Mouse (Mus musculus) macrophage (primary cell): ENCODE measurements around the gene Add3. TPM values are rescaled to one million over a fixed set of nuclear protein-coding genes. Genes with fewer than 3 reads are reported as not detected.
A peak's percentile ranks its signal among the peaks of the same experiment; 100 is the strongest.

Source experiments
- H3K27ac ChIP-seq: fragments of 350-480 bp; formaldehyde crosslinking; 2 replicates; pipeline ENCODE4 v1.9.0; 2021
- H3K36me3 ChIP-seq: fragments of 350-480 bp; formaldehyde crosslinking; 2 replicates; pipeline ENCODE4 v1.9.0; 2021; ENCODE audit errors: inconsistent target
- H3K4me3 ChIP-seq: fragments of 350-480 bp; formaldehyde crosslinking; 2 replicates; pipeline ENCODE4 v1.9.0; 2021; ENCODE audit errors: inconsistent target
- H3K79me2 ChIP-seq: fragments of 350-480 bp; formaldehyde crosslinking; 2 replicates; pipeline ENCODE4 v1.9.0; 2021; ENCODE audit errors: inconsistent target
- WGBS: methylation state at CpG from one replicate; pipeline ENCODE4 v1.1.7; 2026; ENCODE audit warnings: inconsistent platforms; ENCODE audit not compliant: missing documents; 5-methylcytosine and 5-hydroxymethylcytosine counted together
- polyA plus RNA-seq: library from polyadenylated mRNA; stranded (reverse); fragments of 250-400 nt; gene quantifications from 3 replicates; pipeline ENCODE4 v1.2.4, GENCODE M21; 2018; ENCODE audit warnings: inconsistent platforms

Gene Add3
- polyA plus RNA-seq, 1 experiment from 2014 or later, result 7.4 TPM

DNA sequence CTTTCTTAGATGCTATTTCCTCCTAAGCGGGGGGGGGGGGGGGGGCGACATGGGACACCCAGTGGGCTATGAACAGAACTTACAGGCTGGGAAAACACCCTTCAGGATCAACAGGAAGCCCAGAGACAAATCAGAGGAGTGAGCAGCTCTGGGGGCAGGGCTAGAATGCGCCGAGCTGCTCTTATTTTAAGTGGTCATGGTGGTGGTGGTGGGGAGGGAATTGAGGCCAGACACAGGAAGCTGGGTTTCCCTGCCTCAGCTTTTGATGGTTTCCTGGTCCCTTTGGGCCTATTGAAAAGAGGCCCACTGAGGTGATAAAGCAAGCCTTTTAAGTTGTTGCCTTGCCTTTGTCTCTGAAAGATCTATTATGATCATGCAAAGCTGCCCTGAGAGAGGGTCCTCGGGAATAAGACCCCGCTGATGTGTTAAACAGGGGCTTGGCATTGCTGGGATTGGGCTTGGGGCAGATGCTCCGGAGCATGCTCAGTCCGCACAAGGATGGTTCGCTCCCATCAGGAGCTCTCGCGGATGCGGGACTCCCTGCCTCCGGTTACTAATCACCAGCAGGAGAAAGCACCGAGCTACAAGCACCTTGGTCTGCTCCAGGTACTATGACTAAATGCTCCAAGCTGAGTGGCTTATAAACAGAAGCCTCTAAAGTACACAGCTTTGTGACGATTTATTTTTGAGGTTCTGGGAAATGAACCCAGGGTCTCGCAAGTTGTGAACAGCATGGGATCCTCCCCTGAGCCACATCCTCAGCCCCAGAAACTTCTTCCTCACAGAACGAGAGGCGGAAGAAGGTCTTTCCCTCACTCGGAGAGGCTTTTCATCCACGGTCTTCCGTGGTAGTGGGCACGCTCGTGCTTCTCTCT lies 123.9 kb downstream of the Add3 start:
- no peak overlapping the region for H3K27ac ChIP-seq
- WGBS, result 34% methylated on average over 21 of the region's 23 CpGs
- no peak overlapping the region for H3K4me3 ChIP-seq
- no peaks in the 10 kb centered on the region for H3K36me3 ChIP-seq
- no peaks in the 10 kb centered on the region for H3K79me2 ChIP-seq

DNA sequence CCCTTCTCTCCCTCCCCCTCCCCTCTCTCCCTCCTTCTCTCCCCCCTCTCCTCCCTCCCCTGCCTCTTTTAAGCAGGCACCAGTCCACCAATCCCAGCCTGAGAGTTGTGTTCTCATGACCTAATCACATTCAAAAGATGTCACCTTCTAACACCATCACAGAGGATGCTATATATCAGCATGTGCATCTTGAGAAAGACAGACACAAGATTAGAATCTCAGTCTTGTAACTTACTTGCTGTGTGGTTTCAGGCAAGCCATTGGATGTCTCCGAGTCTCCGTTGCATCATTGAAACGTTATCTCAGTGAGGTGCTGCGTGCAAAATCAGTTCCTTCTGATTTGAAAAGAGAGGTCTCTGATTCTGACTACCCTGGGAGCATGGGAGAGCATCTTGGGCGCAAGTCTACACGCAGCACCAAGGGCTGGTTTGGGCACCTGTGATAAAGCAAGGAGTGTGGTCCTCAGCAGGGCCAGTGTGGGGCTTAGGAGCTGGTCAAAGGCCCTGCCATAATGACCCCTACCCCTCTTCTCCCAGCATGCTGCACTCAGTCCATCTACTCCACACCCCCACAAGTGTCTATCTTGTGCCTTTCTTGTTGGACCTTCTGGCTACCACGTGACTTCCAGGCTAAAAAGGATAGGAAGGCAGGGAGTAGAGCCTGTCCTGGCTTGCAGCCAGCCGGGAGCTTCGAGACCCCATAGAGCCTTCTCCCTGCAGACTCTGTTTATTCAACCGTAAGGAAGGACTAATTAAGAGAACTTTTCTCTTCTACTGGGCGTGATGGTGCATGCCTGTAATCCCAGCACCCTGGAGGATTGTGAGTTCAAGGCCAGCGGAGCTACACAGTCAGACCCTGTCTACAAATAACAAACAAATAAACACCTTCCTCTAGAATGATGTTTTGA lies 124.8 kb downstream of the Add3 start:
- 89% methylated on average over 12 of the region's 12 CpGs for WGBS
- H3K27ac ChIP-seq, result peak overlapping the region; percentile 24; the same call in 1 of the 2 replicates
- no peaks in the 10 kb centered on the region for H3K36me3 ChIP-seq
- no peak overlapping the region for H3K4me3 ChIP-seq
- H3K79me2 ChIP-seq, result no peaks in the 10 kb centered on the region

DNA sequence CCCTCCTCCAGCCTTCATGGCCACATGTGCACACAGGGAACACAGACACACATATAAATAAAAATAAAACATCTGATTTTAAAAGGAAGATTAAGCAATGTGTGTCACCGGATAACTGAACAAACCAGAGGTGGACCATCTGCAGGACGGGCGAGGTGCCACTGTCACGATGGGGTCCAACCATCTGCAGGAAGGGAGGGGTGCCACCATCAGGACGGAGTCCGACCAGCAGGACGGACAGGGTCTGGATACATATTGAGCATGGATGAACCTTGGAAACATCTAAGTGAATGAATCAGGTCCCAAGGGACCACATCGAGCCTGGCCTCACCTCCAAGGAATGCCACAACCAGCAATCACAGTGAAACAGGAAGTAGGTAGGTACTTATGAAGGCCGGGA lies 127.1 kb downstream of the Add3 start:
- 83% methylated on average over 9 of the region's 9 CpGs for WGBS
- no peaks in the 10 kb centered on the region for H3K79me2 ChIP-seq
- no peak overlapping the region for H3K27ac ChIP-seq
- no peak overlapping the region for H3K4me3 ChIP-seq
- H3K36me3 ChIP-seq, result no peaks in the 10 kb centered on the region

DNA sequence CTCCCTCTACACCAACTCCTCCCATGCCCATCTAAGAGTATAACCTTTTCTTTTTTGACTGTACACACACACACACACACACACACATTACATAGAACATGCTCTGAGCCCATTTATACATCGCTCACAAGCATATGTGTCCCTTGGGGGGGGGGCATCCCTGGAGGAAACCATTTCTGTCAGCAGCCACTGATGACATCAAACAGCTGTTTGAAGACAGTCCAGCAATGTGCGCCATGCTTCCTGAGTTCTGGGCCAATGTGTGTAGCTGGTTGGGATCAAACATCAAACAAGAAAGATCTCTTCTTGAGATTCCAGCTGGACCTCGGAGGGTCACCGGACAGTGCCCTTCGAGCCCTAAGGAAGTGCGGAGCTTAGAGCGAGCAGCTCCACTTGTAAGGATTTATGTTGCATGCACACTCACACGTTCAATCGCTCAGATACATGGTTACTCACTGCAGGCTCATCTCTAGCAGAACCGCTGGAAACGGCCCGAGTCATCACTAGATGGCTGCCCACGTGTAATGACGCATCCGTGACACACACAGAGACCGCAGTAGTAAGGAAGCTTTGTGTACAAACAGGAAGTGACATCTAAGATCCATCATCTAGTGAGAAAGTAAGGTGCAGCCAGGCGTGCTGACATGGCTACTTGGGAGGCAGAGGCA lies 132.9 kb downstream of the Add3 start:
- no peaks in the 10 kb centered on the region for H3K79me2 ChIP-seq
- 0 out of 2 replicates have a peak overlapping the region, but pooled peaks have one; percentile 1 for H3K27ac ChIP-seq
- WGBS, result 55% methylated on average over 17 of the region's 17 CpGs
- no peak overlapping the region for H3K4me3 ChIP-seq
- no peaks in the 10 kb centered on the region for H3K36me3 ChIP-seq

DNA sequence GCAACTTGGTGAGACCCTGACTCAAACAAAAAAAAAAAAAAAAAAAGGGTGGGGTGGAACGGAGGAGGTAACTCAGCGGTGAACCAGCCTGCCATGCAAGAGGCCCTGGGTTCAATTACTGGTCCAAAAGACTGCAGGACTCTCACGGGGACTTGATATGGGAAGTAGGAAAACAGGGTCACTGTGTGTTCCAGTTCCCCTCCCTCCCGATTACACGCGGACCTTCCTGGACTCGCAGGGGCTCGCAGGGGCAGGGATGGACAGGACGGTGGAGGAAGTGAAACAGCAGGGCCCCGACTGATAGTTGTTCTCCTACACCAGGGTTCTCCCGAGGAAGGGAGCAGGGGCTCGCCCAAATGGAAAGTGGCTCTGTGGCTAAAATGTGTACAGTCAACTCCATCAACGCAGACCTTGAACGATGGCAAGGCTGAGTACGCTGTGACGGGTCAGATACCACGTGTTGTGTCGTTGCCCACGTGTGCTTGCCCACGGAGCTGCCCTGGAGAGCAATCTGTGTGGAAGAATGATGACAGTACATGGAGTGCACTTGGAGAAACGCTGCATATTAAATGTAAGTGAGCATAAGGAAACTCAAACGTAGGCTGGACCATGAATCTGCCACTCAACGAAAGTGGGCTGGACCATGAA lies 133.7 kb downstream of the Add3 start:
- no peaks in the 10 kb centered on the region for H3K79me2 ChIP-seq
- WGBS, result 51% methylated on average over 21 of the region's 23 CpGs
- no peaks in the 10 kb centered on the region for H3K36me3 ChIP-seq
- 0 out of 2 replicates have a peak overlapping the region, but pooled peaks have one; percentile 1 for H3K27ac ChIP-seq
- no peak overlapping the region for H3K4me3 ChIP-seq

DNA sequence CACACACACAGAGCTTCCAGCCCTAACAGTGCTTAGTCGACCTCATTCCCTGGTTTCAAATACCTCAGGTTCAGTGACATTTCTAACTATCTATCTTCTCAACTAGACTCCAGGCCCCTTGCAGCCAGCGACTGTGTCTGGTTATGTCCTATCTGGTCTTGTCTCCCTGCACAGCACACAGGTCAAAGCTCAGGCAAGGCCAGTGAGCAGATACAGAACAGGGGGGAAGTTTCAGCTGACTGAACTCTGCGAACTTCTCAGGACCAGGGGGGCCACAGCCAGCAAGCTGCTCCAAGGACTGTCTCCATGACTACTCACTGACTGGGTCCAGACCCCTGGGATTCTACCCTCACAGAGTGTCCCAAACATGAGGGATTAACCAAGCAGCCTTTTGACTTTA lies 135.0 kb downstream of the Add3 start:
- 83% methylated on average over 3 of the region's 3 CpGs for WGBS
- Histone ChIP-seq H3K79me2 (no peaks in the 10 kb centered on the region), H3K4me3 (no peak overlapping the region), H3K27ac (no peak overlapping the region), H3K36me3 (no peaks in the 10 kb centered on the region)

DNA sequence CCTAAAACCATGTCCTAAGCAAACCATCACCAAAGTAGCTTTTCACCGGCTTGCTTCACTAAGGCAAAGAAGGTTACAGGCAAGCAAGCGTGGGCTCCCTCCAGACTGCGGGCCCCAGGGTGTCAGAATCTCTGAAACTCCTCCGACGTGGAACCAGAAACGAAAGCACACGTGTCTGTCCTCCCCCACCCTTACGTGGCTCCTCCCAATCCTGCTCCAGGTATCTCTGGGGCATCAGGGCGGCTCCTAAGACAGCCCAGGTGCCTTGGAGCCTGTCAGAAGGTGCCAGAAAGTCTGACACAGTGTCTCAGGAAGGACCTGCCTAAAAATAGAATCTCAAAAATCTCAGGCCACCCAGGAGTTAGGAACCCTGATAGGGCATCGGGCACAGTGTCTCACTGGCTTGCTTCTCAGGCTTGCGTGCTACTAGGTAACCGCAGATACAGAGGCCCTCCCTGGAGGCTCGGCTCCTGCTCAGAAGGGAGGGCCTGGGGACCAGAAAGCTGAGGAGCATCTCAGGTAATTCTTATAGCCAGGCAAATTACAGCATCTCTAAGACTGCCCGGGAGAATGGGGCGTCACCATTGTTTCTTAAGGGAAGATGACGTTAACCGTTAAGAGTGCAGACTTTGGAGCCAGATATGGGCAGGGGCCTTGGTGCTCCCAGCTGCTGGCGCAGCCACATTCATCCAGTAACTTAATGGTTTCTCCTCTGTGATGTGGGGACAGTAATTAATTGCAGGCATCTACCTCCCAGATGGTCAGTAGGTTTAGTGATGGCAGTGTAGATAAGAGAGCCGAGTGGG lies 136.9 kb downstream of the Add3 start:
- Histone ChIP-seq H3K27ac (no peak overlapping the region), H3K36me3 (no peaks in the 10 kb centered on the region)
- WGBS, result 90% methylated on average over 19 of the region's 19 CpGs

DNA sequence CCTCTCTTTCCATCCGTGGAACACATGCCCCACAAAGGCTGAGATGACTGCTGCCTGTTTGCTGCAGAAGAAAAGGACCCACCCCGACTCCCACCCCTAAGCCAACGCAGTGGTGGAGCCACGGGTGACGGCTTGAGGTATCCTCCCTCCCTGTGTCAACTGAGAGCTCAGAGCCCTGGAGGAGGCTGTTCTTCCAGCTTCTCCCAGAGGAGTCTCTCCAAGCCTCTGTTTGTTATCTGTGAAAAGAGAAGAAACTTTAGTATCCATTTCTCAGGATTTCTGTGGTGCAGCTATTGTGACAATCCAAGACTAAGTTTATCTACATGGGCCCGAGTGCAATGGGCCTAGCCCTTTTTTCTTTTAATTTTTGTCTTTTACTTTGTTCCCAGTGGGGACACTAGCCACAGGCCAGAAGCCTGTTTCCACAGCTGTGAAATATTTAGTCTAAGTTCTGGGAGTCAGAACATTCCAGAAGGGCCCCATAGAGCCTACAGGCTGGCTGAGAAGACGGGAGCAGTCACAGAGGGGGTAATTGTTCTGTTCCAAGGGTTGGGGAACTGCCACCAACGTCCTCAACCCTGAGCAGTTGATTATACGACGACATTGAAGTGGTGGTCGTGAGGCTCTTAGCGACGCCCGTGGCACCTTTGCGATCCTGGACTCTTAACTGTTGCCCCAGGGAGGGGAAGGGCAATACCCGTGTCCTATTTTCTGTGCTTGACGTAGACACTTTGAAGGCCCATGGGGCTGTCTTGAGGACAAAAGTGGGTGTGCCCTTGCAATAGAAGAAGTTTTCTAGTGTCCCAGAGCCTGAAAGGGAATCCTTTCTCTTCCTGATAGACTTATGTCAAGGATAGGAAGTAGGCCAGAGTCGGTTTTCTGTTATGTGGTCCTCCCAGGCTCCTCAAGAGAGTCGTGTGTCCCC lies 138.5 kb downstream of the Add3 start:
- H3K36me3 ChIP-seq, result no peaks in the 10 kb centered on the region
- no peaks in the 10 kb centered on the region for H3K79me2 ChIP-seq
- no peak overlapping the region for H3K27ac ChIP-seq
- H3K4me3 ChIP-seq, result no peak overlapping the region
- WGBS, result 92% methylated on average over 19 of the region's 19 CpGs

More for the DNA sequence above, 136.9 kb downstream of the Add3 start:
- Histone ChIP-seq H3K4me3 (no peak overlapping the region), H3K79me2 (no peaks in the 10 kb centered on the region)

DNA sequence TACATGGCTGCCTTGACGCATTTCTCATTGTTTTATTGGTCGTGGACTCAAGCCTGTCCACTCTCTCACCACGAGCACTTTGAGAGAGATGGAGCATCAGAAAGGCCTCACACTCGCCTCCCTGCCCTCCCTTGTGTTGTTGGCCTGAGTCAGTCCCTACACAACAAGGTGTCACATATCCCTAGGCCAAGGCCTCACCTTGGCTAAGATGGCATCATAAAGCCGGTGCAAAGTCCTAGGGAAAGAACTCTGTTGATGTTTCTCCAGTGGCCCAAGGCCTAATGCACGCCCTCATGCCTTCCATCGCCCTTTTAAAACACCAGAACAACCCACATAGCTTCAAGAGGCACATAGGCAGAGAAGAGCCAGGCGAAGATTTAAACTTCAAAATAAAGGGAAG lies 140.0 kb downstream of the Add3 start:
- no peak overlapping the region for H3K4me3 ChIP-seq
- no peak overlapping the region for H3K27ac ChIP-seq
- no peaks in the 10 kb centered on the region for H3K79me2 ChIP-seq
- no peaks in the 10 kb centered on the region for H3K36me3 ChIP-seq
- WGBS, result 95% methylated on average over 8 of the region's 8 CpGs

DNA sequence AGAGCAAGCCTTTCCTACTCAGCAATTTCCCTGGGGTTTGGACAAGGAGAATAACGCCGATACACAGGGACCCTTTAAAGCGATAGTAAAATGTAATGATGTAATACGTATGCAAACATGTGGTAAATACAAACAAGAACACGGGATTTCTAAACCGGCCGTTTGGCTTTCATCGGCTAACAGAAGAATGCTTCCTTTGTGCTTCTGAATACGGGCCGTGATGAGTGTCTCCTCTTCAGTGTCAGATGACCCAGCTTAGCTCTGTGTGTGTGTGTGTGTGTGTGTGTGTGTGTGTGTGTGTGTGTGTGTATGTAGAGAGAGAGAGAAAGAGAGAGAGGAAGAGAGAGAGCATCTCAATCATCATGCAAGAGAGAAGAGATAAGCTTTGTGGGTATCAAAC lies 142.3 kb downstream of the Add3 start:
- 95% methylated on average over 10 of the region's 10 CpGs for WGBS
- no peaks in the 10 kb centered on the region for H3K79me2 ChIP-seq

DNA sequence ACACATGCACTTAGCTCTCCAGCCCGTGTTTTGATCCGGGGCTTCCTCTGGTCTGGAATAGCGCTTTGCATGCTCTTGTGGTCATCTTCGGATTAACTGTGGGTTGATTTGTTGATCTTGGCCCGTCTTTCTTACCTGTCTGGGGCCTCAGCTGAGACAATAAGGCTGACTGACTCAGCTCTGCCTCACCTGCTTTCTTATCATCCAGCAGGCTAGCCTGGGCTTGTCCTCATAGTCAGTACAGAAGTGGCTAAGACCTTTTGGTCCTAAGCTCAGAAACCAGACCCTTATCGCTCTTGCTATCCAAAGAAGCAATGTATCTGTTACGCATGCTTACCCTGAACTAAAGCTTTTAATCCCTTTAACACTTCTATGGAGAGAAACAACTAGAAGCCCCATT lies 143.5 kb downstream of the Add3 start:
- Histone ChIP-seq H3K27ac (no peak overlapping the region), H3K79me2 (no peaks in the 10 kb centered on the region), H3K36me3 (no peaks in the 10 kb centered on the region), H3K4me3 (no peak overlapping the region)
- WGBS, result 96% methylated on average over 7 of the region's 7 CpGs

More for the DNA sequence above, 142.3 kb downstream of the Add3 start:
- no peak overlapping the region for H3K27ac ChIP-seq
- H3K36me3 ChIP-seq, result no peaks in the 10 kb centered on the region
- H3K4me3 ChIP-seq, result no peak overlapping the region

DNA sequence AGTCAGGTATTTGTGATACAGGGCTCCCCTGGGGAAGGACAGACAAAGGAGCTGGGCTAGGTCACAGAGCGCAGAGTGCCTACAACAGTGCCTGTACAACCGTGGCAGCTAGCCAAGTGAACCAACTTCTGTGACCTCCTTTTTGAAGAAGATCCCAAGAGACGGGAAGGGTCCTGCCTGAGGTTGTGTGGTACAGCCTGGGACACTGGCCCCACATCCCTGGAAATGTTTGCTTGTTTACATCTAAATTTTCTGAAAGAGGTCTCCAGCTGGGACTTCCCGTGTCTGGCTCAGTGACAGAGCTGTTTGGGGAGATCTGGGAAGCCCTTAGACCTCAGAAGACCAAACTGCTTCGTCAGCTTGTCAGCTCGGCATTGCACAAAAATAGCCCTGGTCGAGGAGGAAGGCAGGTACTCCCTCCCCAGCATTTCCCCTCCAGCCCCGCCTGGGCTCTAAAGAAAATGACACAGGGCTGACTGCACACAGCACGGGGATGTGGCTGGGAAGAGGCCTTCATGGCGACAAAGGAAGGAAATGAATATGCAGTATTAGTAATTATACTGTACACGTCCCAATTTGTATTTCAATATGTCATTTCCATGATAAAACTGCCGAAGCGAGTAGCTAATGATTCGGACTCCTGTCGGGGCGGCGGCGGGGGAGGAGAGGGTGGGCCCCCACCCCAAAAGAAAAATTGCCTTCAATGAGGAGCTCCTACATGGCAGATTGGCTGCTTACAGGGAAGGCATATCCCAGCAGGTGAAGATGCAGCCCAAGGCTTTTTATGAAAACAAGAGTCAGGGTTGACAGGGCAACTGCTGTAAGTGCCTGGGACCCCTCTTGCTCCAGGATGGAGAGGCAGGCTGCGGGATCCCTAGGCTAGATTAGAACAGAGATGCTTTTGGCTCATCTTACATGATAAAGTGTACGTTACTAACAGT lies 144.3 kb downstream of the Add3 start:
- Histone ChIP-seq H3K79me2 (no peaks in the 10 kb centered on the region), H3K27ac (peak overlapping the region; percentile 31), H3K36me3 (no peaks in the 10 kb centered on the region), H3K4me3 (no peak overlapping the region)
- WGBS, result 18% methylated on average over 13 of the region's 20 CpGs
